Mouse (Mus musculus) erythroblast, adult 5-6 weeks (primary cell): ENCODE measurements around the gene Bdkrb2. TPM values are rescaled to one million over a fixed set of nuclear protein-coding genes. Genes with fewer than 3 reads are reported as not detected.
A peak's percentile ranks its signal among the peaks of the same experiment; 100 is the strongest.

Experiments
- ATAC-seq: replicated peaks from 2 replicates; pipeline ENCODE4 v1.8.0; 2016; ENCODE audit warnings: moderate number of reproducible peaks, mild to moderate bottlenecking, moderate TSS enrichment, inconsistent platforms; ENCODE audit not compliant: poor library complexity, low FRiP score, severe bottlenecking
- total RNA-seq, 2 experiments: library from RNA; stranded (forward) in 1 of 2; stranded (reverse) in 1 of 2; fragments of 150-400 nt in 1 of 2; fragments of 200-764, 138-1000 nt in 1 of 2; gene quantifications; 2 replicates each; pipeline versions ENCODE4 v1.2.3 to v1.2.4; 2015 to 2017; ENCODE audit warnings: low replicate concordance in 2 of 2

Bdkrb2 gene
- total RNA-seq, 2 experiments from 2014 or later, result not detected

GRCm38 (mm10) chr12:105583484-105583883, 20.5 kb downstream of the Bdkrb2 start:
- peak; percentile 69 for ATAC-seq

- ATAC-seq, result peak; percentile 58; the same call in 1 of the 2 replicates
These were observed 21.8 kb downstream of the Bdkrb2 start for GRCm38 (mm10) chr12:105584851-105585250.

GRCm38 (mm10) chr12:105587526-105587925, 24.5 kb downstream of the Bdkrb2 start:
- ATAC-seq, result no peak

- no peak for ATAC-seq
These were observed 27.8 kb downstream of the Bdkrb2 start for GRCm38 (mm10) chr12:105590786-105591185.

GRCm38 (mm10) chr12:105592361-105592761, 29.3 kb downstream of the Bdkrb2 start:
- ATAC-seq, result no peak

- no peak for ATAC-seq
These were observed 30.4 kb downstream of the Bdkrb2 start for GRCm38 (mm10) chr12:105593471-105593870.

- ATAC-seq, result no peak
These were observed 34.1 kb downstream of the Bdkrb2 start for GRCm38 (mm10) chr12:105597135-105597534.

GRCm38 (mm10) chr12:105598503-105598902, 35.5 kb downstream of the Bdkrb2 start:
- ATAC-seq, result no peak

- no peak for ATAC-seq
These were observed 36.1 kb downstream of the Bdkrb2 start for GRCm38 (mm10) chr12:105599098-105599497.

- ATAC-seq, result no peak
These were observed 38.6 kb downstream of the Bdkrb2 start for GRCm38 (mm10) chr12:105601586-105601985.

GRCm38 (mm10) chr12:105602581-105603210, 39.7 kb downstream of the Bdkrb2 start, which contains the start of gene Bdkrb1:
Bdkrb1 (plus strand) TSS chr12:105603085.
- no peak for ATAC-seq

- no peak for ATAC-seq
These were observed 40.9 kb downstream of the Bdkrb2 start for GRCm38 (mm10) chr12:105603904-105604303.

GRCm38 (mm10) chr12:105605212-105605611, 42.2 kb downstream of the Bdkrb2 start:
- ATAC-seq, result no peak

GRCm38 (mm10) chr12:105606881-105607280, 43.9 kb downstream of the Bdkrb2 start:
- ATAC-seq, result no peak

GRCm38 (mm10) chr12:105611045-105611444, 48.0 kb downstream of the Bdkrb2 start:
- ATAC-seq, result no peak

- ATAC-seq, result no peak
These were observed 48.7 kb downstream of the Bdkrb2 start for GRCm38 (mm10) chr12:105611748-105612147.

GRCm38 (mm10) chr12:105613559-105613958, 50.5 kb downstream of the Bdkrb2 start:
- ATAC-seq, result no peak

GRCm38 (mm10) chr12:105622048-105622447, 59.0 kb downstream of the Bdkrb2 start:
- no peak for ATAC-seq

GRCm38 (mm10) chr12:105622981-105623539, 60.0 kb downstream of the Bdkrb2 start:
- ATAC-seq, result 0 out of 2 replicates have a peak, but pooled peaks have one; percentile 52

GRCm38 (mm10) chr12:105625798-105626197, 62.8 kb downstream of the Bdkrb2 start:
- ATAC-seq, result no peak

GRCm38 (mm10) chr12:105634374-105635067, 71.5 kb downstream of the Bdkrb2 start:
- no peak for ATAC-seq
